28 mouse cellular contexts compared by ENCODE assay signal in genomic region chr16:24875661-24876060, GRCm38 (mm10).
DNase-seq lines count a peak whose midpoint lies in the region; ATAC-seq and TF ChIP-seq lines count a peak whose summit lies in the region.
"Had no signal": no experiment of that assay in that cellular context is flagged by ENCODE, and none has a peak within 500 bp of the region (broad histone marks: within the 10 kb centered on the region; RNA-seq: fewer than 3 reads in every experiment).

No protein-coding gene starts in this region.

- H3K4me1 ChIP-seq in spleen, adult 2 months (ENCODE audit: control insufficient read depth, insufficient read depth, insufficient read length): peaks cover 2% of the 10 kb centered on the region; the same call in 1 of the 2 replicates
- H3K4me1 ChIP-seq in forebrain, embryonic 12.5 days: no peaks in the 10 kb centered on the region
- H3K4me1 ChIP-seq: embryonic facial prominence, embryonic 10.5 days; embryonic facial prominence, embryonic 13.5 days; hindbrain, embryonic 10.5 days; intestine, embryonic 15.5 days had no signal

- H3K4me2 ChIP-seq in forebrain, embryonic 12.5 days: no peak overlapping the region
- H3K4me2 ChIP-seq: embryonic facial prominence, embryonic 13.5 days; forebrain, embryonic 13.5 days; heart, embryonic 11.5 days; hindbrain, embryonic 13.5 days; intestine, embryonic 15.5 days had no signal

- no peak for DNase-seq in spleen, adult 2 months (ENCODE audit: low read depth in 1 of 2, low spot score in 2 of 2)
- no peak for DNase-seq in spleen, postnatal 4 days (ENCODE audit: low spot score in 2 of 2)
- peak; percentile 93 for DNase-seq in ES-CJ7 (ENCODE audit: low read depth, low spot score)
- peak; percentile 49 for DNase-seq in WW6 (ENCODE audit: low read depth, low spot score)
- DNase-seq in lung, postnatal 36 days: no peak
- DNase-seq: adrenal gland, adult 8-10 months; adrenal gland, postnatal 25 days; cerebellum, adult 11-12 months; cerebellum, adult 8-10 months; cerebellum, postnatal 10 days; cerebellum, postnatal 36 days; embryo, embryonic 11 days; gastrocnemius, postnatal 10 days; gastrocnemius, postnatal 36 days; heart, postnatal 36 days had no signal

- peak overlapping the region; percentile 12; the same call in 1 of the 2 replicates for H3K27ac ChIP-seq in spleen, adult 2 months (ENCODE audit: insufficient read depth, low read length)
- no peak overlapping the region for H3K27ac ChIP-seq in forebrain, embryonic 12.5 days
- H3K27ac ChIP-seq: embryonic facial prominence, embryonic 10.5 days; embryonic facial prominence, embryonic 13.5 days; forebrain, embryonic 13.5 days; hindbrain, embryonic 10.5 days; hindbrain, embryonic 13.5 days; intestine, embryonic 15.5 days had no signal

- H3K27me3 ChIP-seq in spleen, adult 2 months (ENCODE audit: control insufficient read depth, insufficient read depth, low read length): no peaks in the 10 kb centered on the region
- H3K27me3 ChIP-seq in forebrain, embryonic 12.5 days: no peaks in the 10 kb centered on the region
- H3K27me3 ChIP-seq: embryonic facial prominence, embryonic 13.5 days; forebrain, embryonic 13.5 days; hindbrain, embryonic 13.5 days; intestine, embryonic 15.5 days had no signal

- ATAC-seq in forebrain, embryonic 12.5 days (ENCODE audit: low FRiP score): no peak
- ATAC-seq: activated CD4-positive, CD25-positive, alpha-beta regulatory T cell, adult 4 months; CD4-positive, CD25-positive, alpha-beta regulatory T cell, adult 4 months; forebrain, embryonic 13.5 days; forebrain, embryonic 16.5 days; hindbrain, embryonic 16.5 days; intestine, embryonic 15.5 days had no signal

- TF ChIP-seq POLR2A in spleen, adult 2 months (IDR thresholded peaks at IDR 0.05; ENCODE audit: low read depth, low read length): no peak

- no peak overlapping the region for H3K4me3 ChIP-seq in spleen, adult 2 months (ENCODE audit: extremely low read depth, insufficient read depth, insufficient read length)
- H3K4me3 ChIP-seq in forebrain, embryonic 12.5 days (replicated peaks): no peak overlapping the region
- H3K4me3 ChIP-seq: embryonic facial prominence, embryonic 10.5 days; embryonic facial prominence, embryonic 13.5 days; erythroblast, embryonic 14.5 days; forebrain, embryonic 13.5 days; hindbrain, embryonic 10.5 days; hindbrain, embryonic 13.5 days; intestine, embryonic 15.5 days had no signal

- H3K9ac ChIP-seq in forebrain, embryonic 12.5 days: no peak overlapping the region
- H3K9ac ChIP-seq: embryonic facial prominence, embryonic 13.5 days; forebrain, embryonic 13.5 days; hindbrain, embryonic 13.5 days; intestine, embryonic 15.5 days had no signal

- no peak for TF ChIP-seq CTCF in spleen, adult 2 months (IDR thresholded peaks at IDR 0.05; ENCODE audit: extremely low read depth, insufficient read depth, insufficient read length, insufficient replicate concordance)

- H3K36me3 ChIP-seq in spleen, adult 2 months (ENCODE audit: control insufficient read depth, insufficient read depth, low read length): peaks cover 3% of the 10 kb centered on the region
- no peaks in the 10 kb centered on the region for H3K36me3 ChIP-seq in forebrain, embryonic 12.5 days (replicated peaks)

- peaks cover 4% of the 10 kb centered on the region for H3K9me3 ChIP-seq in forebrain, embryonic 12.5 days
- H3K9me3 ChIP-seq: embryonic facial prominence, embryonic 13.5 days; intestine, embryonic 15.5 days had no signal

- WGBS in spleen, adult 2 months: 93% methylated on average over 1 of the region's 1 CpGs
- WGBS in forebrain, embryonic 12.5 days: 22% methylated on average over 1 of the region's 1 CpGs

Comparison
In these comparisons a context has a peak if more than half of its experiments do, and no peak if none do; other contexts are left out.
1. DNase-seq: peak in ES-CJ7 (single experiment) and WW6 (single experiment); none in spleen, adult 2 months (0 of 2), spleen, postnatal 4 days (0 of 2) and lung, postnatal 36 days (single experiment).